Mouse (Mus musculus) layer of hippocampus, postnatal 25 days (tissue): Measurements from ENCODE around the gene Grm8. TPM values are rescaled to one million over a fixed set of nuclear protein-coding genes. Genes with fewer than 3 reads are reported as not detected.

Experiments used
- DNase-seq, 2 experiments: peaks; one replicate each; pipeline ENCODE4 v3.0.0; 2022; ENCODE audit warnings: mixed read lengths in 2 of 2, low spot score in 1 of 2; ENCODE audit errors: extremely low spot score in 1 of 2
- total RNA-seq, 2 experiments: library from RNA; stranded (reverse); gene quantifications; 2 replicates each; pipeline ENCODE4 v1.2.3; 2021

Gene Grm8
- total RNA-seq, 2 experiments from 2014 or later, result 6.2 to 8.5 TPM

GRCm38 (mm10) chr6:28051966-28052365 is 83.0 kb downstream of the Grm8 start:
- no peak for DNase-seq

DNA sequence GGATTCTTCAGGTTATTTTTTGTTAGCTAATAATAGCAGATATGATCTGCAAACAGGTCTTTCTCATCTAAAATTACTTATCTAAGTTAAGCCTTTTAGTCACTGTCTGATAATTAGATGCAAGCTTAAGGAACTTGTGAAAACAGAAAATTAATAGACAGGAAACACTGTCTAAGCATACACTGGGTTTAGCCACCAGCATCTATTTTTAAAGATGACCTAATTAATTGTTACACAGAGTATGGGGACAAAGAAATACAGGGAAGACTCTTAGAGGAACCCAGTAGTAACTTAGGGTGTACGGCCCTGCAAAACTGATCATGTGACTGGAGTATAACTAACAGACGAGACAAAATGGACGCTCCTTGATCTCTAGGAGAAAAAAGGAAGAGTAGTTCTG is 92.6 kb downstream of the Grm8 start:
- DNase-seq, result no peak

- no peak for DNase-seq
These were observed 94.2 kb downstream of the Grm8 start for GRCm38 (mm10) chr6:28040815-28041214.

- DNase-seq, result no peak
These were observed 103.0 kb downstream of the Grm8 start for GRCm38 (mm10) chr6:28032006-28032405.

DNA sequence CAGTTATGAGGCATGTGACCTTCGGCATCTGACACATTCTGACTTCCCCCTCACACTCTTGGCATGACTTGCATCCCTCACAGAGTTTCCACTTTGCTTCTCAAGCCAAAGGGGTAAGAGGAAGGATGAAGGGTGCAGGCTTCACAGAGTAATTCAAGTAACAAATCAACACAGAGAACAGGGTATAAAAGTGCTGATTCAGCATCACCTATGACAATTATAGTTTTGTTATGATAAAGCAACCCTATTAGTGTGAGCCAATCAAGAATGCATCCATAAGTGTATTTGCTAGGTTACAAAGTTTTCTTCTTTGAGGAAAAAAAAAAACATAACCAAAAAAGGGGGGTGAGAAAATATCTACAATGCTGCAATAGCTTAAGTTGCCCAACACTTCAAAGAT is 117.3 kb downstream of the Grm8 start:
- DNase-seq, result no peak

- no peak for DNase-seq
These were observed 128.0 kb downstream of the Grm8 start for GRCm38 (mm10) chr6:28007001-28007400.

DNA sequence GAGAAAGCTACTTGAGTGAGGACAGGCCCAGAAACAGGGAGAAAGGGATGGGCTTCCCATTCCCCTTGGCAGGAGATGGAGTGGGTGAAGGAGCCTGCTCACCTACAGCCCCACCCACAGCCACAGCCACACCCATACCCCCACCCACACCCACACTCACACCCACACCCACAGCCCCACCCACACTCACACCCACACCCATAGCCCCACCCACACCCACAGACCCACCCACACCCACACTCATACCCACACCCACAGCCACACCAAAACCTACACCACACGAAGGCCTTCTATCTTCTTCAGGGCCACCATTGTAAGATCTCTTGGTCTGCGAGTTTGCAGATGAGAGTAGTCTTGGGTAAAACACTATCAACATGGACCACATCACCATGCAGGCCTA is 137.7 kb downstream of the Grm8 start:
- DNase-seq, result no peak

DNA sequence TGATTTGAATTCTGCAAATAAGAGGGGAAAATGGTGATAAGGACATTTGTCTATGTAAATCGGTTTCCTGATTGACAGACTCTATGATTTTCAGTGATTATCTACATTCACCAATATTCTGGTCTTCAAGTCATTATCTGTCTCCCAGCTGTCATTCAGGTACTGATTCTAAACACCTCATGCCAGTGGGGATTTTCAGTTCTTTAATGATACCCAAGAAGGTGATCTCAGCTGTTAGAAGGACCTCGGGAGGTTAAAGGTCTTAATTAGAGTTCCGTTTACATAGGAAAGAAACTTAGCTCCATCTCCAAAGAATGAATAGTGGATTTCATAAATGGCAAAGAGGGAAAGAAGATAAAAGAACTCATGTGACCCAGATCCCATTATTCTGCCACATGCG is 143.7 kb downstream of the Grm8 start:
- no peak for DNase-seq

DNA sequence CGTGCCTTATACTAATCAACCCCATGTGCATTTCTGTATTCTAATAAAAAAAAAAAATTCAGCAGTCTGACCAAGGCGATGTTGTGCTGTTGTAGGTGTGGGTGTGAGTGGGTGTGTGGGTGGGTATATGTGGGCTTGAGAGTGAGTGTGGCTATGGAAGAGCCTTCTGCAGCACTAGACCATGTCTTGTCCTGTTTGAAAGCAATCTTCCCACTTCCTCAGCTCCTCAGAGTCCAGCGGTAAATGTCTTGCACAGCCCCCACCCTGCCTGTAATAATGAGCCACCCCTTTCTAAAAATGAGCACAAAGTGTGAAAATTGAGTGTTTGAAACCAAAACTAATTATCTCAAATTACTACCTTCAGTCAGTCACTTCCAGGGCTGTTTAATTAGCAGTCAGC is 152.4 kb downstream of the Grm8 start:
- DNase-seq, result no peak

DNA sequence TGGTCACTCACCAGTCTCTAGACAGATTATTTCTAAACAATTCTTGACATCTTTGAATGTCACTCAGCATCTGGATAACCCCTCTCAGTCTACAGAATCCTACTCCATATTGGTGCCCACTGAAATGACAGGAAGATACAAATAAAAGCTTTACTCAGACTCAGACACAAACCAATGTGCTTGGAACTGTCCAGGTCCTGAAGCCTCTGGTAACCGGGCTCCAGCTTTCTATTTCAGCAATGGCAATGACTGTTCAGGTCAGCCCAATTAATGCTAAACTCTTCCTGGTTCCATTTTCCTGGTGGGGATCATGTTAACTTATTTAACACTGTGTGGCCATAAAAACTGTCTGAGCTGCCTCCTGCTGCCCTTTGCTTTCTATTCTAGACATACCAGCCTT is 153.0 kb downstream of the Grm8 start:
- DNase-seq, result no peak

- no peak for DNase-seq
These were observed 157.6 kb downstream of the Grm8 start for GRCm38 (mm10) chr6:27977361-27977760.

DNA sequence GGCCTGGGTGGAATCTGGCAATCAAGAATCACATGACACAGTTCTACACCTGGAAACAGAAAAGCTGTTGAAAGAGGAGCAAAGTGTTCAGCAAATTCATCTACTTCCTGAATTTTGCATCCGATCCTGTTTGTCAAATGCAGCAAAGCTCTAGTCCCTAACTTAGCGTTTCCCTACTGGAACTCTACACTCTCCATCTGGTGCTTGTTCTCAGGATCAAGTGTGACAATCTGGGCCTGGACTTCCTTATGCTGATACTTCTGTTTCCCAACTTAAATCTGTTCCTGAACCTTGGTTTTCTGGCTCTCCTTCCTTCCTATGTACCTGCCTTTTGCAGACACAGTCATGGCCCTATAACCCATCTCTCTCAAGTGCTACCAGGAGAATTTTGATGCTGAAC is 166.1 kb downstream of the Grm8 start:
- DNase-seq, result no peak

- no peak for DNase-seq
These were observed 167.9 kb downstream of the Grm8 start for GRCm38 (mm10) chr6:27967037-27967436.

DNA sequence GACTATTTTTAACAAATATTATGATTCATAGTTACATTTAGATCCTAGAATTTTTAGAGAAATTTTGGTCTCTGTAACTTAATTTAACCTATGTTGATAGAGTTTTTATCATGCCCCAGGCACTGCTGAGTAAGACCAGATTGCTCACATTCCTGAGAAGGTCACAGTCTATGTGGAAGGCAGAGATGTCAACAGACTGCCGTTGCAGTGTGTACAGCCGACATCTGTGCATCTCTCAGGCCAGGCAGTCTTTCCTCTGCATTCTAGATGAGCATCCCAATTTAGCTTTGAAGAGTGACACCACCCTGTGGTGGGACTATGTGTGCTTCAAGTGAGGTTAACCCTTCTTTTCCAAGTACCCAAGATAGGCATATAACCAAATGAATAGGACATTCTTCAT is 169.7 kb downstream of the Grm8 start:
- DNase-seq, result no peak

- DNase-seq, result no peak
These were observed 171.1 kb downstream of the Grm8 start for GRCm38 (mm10) chr6:27963887-27964286.

DNA sequence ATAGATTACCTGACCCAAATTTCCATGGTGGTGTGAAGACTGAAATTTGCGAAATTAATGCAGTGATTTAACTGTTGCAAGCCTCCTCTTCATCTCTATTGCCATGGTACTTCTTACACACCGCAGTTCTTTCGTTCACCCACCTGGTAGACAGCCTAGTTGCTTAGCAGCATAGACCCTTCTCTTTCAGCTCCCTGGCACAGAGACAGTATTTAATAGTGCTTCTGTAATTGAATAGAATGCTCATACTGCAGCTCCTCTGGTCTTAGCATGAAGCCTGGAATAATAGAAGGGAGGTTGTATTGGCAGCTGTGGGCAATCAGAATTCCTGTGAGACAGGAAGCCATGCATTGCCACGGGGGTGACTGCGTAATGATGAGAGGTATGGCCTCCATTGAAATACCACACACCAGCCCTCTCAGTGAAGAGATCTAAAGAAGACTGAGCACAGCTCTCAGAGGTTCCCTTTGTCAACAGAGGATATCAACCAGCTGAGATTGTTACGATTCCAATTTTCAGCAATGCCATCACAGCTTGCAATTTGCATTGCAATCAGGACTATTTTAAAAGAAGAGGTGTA is 178.6 kb downstream of the Grm8 start:
- DNase-seq, result no peak

GRCm38 (mm10) chr6:27951433-27951832 is 183.5 kb downstream of the Grm8 start:
- DNase-seq, result no peak

GRCm38 (mm10) chr6:27928058-27928457 is 206.9 kb downstream of the Grm8 start:
- DNase-seq, result no peak

- no peak for DNase-seq
These were observed 221.7 kb downstream of the Grm8 start for GRCm38 (mm10) chr6:27913281-27913680.

DNA sequence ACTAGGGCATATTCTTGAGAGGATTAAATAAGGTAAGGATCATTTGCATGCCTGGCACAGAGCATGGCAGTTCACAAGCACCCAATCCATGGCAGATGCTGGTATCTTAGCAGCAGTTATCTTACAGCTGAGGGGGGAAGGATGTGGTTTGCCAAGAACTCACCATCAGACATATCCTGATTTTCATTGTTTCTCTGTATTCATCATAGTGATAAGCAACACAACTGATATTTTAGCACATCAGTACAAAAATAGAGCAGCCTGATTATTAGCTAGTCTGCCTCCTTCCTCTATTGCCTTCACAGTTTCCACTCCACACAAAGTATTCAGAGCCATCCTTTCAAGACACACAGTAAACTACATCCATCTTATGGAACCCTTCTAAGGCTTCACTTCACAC is 230.6 kb downstream of the Grm8 start:
- no peak for DNase-seq

DNA sequence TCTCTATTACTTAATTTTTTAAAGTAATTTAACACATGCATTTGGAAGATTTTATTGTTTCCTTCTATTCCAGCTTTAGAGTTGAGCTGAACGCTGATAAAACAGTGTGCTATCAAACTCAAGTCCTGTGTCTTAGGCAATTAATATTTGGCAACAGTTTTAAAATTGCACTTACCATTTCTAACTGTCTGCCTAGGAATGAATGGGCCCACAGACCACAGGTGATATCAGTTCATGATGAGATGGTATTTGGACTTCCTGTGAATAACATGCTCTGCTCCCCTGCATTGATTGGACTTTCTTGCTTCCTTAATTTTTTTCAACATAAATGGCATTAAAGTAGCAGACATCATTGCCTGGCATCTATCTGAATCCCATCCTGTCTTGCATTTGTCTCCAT is 232.8 kb downstream of the Grm8 start:
- DNase-seq, result no peak

- DNase-seq, result no peak
These were observed 233.6 kb downstream of the Grm8 start for GRCm38 (mm10) chr6:27901396-27901795.

DNA sequence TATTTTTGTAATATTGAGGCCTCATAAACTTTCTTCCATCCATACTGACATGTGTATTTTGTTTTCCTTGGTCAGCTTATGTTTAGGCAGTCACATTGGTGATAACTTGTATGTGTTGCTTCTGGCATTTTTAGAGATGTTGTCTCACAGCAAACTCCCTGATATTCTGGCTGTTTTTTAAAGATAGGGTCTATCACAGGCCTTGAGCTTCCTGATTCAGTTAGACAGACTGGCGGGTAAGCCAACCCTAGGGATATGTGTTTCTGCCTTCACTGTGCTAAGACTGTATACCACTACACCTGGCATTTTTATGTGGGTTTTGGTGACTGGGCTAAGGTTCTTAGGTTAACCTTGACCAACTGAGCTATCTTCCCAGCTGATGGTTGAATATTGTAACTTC is 239.8 kb downstream of the Grm8 start:
- no peak for DNase-seq
